Mouse (Mus musculus): ENCODE results near the gene Lrrc8b.

Gene Lrrc8b

DNA sequence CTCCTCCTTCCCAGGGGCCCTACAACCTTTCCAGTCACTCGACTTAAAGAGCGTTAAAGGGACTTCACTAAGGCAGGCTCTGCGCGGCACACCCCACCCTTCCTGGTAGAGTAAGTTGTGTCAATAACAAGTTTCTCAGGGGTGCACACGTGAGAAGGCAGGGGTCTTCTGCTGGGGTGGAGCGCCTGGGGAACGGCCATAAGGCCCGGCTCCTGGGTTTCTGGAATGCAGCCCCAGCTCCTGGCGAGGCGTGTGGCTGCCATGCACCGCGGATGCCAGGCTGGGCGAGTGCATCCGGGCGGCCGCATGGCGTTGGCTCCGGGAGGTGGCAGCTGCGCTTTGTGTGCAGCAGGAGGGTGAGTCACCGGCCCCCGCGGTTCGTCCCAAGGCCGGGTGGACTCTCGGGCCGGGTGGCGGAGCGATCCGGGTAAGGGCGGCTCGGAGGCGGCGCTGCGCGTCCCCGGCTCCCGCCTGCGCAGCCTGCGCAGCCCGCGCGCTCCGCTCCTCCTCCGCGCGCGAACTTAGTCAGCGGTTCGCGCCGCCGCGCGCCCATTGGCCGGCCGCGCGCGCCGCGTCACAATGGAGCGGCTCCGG lies at the start of gene Lrrc8b:
Lrrc8b (plus strand) TSS at position 578 of the 594 bp plus-strand sequence.
- peak; percentile 89 for DNase-seq (ENCODE audit: low spot score)

DNA sequence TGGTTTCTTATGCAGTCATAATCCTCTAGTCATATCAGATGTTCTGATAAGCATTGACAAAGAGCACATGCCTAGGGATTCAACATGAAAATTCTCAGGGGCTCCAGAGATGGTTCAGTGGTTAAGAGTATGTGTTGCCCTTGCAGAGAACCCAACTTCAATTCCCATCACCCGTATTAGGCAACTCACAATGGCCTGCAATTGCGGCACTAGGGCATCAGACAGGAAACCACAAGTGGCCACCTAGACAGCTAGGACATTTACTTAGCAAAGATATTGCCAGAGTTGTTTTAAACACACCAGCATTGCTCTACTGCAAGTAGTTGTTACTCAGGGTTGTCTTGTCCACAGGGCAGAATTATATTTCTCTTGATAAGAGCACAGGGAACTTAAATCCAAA lies 34.1 kb upstream of the Lrrc8b start:
- DNase-seq (ENCODE audit: low spot score), result no peak

DNA sequence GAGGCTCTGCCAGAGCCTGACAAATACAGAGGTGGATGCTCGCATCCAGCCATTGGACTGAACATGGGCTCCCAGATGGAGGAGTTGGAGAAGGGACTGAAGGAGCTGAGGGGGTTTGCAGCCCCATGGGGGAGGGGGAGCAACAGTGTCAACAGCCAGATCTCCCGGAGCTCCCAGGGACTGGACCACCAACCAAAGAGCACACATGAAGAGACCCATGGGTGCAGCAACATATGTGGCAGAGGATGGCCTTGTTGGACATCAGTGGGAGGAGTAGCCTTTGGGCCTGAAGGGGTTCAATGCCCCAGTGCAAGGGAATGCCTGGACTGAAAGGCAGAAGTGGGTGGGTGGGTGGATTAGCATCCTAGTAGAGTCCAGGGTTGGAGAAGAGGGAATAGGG lies 25.2 kb upstream of the Lrrc8b start:
- DNase-seq (ENCODE audit: low spot score), result no peak

DNA sequence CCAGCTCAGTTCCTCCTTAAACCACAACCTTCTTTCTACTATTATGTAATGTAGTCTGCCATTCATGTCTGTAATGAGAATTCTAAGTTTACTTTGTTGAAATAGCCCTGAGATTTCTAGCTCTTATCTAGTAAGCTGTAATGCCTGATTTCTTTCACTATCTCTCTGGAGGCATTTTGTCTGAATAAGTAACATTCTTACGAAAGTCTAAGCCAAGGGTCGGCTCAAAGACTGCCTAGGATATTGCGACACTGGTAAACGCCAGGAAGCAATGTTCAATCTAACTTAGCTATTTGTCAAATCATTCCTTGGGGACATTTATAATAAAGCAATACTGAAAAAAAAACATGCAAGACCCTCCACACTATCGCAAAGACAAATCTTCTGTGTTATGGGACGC lies 21.8 kb upstream of the Lrrc8b start:
- DNase-seq (ENCODE audit: low spot score), result no peak

DNA sequence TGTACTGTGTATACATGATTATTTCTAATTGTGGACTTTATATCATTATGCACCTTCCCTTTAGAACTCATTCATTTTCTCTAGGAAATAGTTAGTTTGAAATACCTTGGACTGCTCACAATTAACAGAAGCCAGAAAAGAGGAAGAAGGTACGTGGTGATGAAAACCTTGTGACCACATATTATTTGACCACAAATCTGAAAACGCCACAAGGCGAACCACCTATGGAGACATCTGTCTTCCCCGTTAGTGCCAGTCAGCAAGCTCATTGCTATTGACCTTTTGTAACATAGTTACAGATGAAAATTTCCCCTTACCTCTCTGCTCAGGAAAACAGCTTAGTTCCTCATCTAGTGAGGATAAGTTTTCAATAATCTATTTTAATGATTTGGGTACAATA lies 20.4 kb upstream of the Lrrc8b start:
- no peak for DNase-seq (ENCODE audit: low spot score)

DNA sequence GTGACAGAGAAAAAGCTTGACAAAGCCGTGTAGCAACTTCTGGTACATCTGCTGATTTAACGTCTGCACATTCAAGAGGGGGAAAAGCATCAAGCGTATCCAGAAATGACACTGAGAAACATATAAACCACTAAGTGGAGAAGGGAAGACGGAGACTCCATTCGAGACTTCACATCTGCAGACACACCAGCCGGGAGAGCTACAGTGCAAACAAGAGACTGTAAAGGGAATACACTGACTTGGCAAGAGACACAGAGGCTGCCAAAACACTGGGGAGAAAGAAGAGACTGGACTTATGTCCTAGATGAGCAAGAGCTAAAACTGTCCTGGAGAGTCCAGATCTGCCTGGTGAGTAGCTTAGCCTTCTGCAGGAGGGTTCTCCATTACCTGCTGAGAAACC lies 16.6 kb upstream of the Lrrc8b start:
- DNase-seq (ENCODE audit: low spot score), result no peak

DNA sequence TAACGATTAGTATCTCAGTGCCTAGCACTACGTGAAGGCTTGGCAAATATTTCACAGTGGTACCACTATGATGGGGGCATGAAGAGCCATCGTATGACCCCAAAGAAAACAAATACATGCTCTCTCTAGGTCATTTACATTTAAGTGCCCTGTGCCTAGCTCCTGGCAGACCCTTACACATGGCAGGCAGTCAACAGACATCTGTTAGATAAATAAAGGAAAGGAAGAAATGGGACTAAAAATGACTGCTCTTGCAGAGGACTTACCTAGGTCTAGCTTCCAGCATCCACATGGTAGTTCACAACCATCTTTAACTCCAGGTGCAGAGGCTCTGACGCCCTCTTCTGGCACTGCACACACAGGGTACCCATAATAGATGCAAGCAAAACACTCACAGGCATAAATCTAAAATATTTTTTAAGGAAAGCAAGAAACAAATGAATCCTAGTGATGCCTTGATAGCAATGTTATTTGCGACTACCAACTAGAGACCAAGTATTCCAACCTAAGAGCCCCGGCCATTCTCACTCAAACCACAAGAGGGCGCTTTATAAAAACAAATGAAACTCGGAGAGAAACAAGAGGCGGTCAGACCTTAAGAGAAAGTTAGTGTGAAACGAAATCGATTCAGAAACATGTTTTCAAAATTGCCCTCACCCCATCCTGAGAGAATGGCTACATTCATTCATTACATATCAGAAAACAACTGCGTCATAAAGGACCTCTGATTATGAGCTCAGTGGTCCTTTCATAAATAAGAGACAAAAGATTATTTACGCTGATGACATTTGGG lies 15.7 kb upstream of the Lrrc8b start:
- no peak for DNase-seq (ENCODE audit: low spot score)

DNA sequence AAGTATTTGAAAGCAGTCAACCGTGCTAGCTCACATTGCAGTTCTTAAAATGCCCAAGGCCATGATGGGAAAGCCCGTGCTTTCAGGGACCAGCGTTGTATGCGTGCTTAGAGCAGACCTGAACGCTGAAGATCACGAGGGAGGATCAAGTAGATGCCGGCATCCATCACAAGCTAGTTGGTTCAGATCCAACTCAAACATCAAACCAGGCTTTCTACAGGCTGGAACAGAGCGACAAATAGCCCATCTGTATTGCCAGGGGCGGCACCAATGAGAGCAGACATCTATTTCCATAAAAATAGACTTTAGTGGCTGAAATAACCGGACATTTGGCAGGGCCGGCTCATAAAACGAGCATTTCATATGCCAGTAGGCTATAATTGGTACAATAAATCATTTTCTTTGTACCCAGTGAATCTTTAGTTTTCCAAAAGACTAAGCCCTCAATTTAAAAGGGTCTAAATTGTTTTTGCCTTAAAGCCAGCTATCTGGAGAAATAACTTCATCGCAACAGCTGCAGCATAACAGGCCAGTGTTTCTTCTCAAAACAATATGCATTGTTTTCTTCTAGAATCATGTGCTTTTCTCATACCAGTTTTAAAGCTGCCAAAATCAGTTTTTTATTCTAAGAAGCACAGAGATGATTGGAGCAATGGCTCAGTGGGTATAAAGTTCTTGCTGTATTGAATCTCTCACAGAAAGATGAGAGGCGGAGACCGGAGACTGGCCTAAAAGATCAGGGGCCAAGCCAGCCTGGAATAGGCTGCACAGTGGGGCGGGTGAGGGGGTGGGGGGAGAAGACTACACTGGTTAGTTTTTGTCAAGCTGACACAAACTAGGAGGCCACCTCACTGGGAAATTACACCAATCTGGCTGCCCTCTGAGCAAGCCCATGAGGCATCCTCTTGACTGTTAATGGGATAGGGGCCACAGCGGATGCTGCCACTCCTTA lies 14.9 kb upstream of the Lrrc8b start:
- DNase-seq (ENCODE audit: low spot score), result no peak

DNA sequence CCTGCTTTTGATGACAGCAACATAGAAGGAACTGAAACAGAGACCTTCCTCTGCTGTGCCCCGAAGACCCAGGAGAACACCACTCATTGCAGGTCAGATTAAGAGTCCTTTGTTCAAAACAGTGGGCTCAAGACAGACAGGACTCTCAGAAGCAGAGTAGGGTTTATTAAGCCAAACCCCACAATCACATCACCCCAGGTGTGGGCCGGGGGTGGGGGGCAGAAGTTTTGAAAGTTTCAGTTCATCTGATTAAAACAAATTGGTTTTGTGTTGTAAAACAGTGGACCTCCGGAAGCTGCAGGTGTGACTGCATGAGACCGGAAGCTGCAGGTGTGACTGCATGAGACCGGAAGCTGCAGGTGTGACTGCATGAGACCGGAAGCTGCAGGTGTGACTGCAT lies 14.0 kb upstream of the Lrrc8b start:
- no peak for DNase-seq (ENCODE audit: low spot score)

DNA sequence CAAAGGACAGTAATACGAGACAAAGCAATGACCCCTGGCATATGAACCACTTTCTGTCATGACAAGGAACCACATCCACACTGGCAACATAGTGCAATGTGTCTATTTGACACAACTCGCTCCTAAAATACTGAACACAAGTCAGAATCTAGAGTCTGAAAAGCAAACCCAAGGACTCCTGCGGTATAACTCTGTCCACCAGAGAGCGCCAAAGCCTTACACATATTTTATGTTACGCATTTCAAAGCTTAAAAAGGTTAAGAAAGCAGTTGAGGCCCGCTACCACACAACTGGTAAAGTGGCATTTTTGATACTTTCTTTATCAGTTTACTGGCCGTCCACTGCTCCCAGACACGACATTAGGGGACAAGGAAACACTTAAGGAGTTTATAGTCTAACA lies 10.6 kb upstream of the Lrrc8b start:
- no peak for DNase-seq (ENCODE audit: low spot score)

DNA sequence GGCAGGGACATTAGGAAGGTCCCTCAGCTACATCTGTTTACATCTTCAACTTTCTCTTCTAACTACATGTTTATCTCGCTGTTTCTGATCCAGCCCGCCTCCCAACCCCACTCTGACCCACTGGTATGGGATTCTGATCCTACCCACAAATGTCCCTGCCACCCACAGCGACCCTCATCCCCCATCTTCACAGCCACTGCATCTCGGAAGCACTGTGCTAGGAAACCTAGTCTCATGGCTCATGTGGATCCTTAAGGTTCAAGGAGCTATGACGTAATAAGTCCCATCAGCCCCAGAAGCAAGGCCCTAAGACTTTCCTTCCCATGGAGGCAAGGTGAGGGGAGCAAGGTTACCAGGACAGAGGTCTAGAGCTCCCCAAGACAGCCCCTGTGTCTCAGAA lies 7.9 kb upstream of the Lrrc8b start:
- DNase-seq (ENCODE audit: low spot score), result no peak

DNA sequence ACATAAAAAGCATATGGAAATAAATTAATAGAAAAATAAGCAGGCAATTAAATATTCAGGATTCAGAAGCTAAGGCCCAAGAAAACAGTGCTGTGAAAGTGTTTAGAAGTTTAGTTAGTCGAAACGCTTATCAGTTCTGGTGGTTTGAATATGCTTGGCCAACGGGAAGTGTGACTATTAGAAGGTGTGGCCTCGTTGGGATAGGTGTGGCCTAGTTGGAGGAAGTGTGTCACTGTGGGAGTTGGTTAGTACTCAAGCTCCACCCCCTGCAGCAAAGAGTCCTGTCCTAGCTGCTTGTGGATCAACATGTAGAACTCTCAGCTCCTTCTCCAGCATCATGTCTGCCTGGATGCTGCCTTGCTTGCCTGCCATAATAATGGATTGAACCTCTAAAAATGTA lies 6.5 kb upstream of the Lrrc8b start:
- DNase-seq (ENCODE audit: low spot score), result no peak

DNA sequence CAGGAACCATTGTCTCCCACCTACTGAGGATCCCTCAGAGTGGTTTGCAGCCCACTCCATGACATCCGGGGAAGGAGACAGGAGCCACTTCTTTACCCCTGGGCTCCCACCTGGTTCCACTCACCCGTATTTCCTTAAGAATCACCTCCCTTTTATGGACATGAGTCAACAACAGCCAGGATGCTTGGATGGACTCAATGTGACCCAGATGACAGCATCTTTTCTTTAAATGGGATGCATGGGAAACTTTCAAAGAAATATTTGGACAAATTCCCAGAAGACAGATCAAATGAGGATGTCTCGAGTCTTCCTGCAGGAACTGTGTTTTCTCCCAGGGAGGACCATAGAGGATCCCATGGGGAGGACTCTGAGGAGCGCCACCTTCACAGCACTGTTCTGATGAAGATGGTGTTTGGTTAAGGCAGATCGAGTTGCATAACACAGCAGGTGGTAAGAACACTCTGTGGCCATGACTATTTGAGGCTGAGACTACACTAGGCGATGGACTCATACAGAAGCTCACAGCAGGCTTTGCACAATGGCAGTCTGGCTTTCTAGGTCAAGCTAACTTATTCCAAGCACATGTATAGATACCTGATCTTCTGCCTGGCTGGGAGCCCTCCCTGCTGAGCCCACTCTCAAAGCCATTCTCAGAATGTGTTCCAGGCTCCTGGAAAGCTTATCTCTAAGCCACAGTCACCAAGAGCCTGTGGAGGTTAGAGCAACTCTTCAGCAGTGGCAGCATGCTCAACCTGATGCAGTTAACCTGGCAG lies 4.9 kb upstream of the Lrrc8b start:
- DNase-seq (ENCODE audit: low spot score), result no peak

DNA sequence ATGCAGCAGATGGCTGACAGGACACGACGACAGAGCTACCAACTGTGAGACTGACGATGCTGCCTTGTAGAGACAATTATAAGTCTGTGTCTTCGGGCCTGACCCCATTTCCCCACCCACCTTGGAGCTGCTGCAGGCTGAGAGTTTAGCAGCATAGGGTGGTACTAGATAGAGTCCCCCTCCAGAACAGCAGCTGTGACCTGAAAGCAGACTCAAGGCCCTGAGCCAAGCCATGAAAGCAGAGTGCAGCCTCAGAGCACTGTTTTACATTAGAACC lies 4.3 kb upstream of the Lrrc8b start:
- DNase-seq (ENCODE audit: low spot score), result no peak

DNA sequence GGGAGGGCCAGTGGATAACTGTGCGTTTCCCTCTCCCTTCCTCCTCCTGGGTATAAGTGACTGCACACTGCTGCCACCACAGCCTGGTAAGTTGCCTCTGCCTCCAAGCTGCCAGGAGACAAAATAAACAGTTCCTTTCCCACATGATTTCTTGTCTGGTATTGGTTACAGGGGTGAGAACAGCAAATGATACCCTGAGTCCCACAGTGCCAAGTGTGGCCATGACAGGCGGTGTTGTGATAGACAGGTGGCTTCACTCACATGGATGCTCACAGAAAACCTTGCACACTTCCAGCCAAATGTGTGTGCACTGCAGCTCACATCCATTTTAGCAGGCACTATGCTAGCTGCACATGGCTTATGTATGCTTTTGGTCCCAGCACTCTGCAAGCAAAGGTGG lies 3.8 kb upstream of the Lrrc8b start:
- no peak for DNase-seq (ENCODE audit: low spot score)

DNA sequence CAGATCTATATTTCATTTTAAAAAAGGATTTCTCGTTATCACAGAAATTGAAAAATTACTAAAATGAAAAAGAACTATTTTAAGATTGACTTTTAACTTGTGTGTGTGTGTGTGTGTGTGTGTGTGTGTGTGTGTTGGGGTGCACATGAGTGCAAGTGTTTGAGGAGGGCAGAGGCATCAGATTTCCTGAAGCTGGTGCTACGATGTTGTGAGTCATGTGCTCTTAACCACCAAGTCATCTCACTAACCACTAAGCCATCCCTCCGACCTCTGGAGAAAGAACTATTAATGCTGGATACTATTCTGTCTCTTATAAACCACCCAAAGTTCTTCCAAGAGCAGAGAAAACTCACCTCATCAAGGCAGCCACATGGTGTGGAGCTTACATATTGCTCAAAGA lies 2.9 kb upstream of the Lrrc8b start:
- DNase-seq (ENCODE audit: low spot score), result no peak

DNA sequence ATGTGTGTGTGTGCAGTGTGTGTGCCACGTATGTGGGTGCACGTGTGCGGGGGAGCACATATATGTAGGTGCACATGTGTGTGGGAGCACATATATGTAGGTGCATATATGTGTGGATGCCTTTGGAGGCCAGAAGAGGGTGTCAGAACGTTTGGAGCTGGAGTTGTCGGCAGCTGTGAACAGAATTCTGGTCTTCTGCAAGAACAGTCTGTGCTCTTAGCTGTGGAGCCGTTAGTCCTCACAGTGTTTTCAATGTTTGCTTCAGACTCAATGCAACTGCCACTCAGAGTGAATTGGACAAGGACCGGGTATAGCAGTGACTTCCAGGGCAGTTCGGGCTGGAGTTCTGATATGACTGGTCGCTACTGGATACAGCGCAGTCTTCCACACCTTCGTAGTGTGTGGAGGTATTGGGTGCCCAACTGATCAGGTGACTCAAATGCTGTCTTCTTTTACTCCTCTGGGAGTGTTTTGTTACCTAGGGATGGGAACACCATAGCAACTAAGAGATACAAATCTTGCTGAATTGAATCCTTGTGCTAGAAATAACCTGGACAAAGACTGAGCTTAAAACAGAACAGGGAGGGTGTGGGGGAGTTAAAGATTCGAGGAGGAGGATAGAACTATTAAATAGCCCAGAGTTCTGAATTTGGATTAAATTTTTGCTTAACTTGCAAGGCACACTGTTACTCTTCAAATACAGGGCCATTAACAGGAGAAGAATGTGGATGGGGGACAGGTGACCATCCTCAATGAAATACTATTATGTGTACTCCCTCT lies 1.0 kb upstream of the Lrrc8b start:
- no peak for DNase-seq (ENCODE audit: low spot score)

DNA sequence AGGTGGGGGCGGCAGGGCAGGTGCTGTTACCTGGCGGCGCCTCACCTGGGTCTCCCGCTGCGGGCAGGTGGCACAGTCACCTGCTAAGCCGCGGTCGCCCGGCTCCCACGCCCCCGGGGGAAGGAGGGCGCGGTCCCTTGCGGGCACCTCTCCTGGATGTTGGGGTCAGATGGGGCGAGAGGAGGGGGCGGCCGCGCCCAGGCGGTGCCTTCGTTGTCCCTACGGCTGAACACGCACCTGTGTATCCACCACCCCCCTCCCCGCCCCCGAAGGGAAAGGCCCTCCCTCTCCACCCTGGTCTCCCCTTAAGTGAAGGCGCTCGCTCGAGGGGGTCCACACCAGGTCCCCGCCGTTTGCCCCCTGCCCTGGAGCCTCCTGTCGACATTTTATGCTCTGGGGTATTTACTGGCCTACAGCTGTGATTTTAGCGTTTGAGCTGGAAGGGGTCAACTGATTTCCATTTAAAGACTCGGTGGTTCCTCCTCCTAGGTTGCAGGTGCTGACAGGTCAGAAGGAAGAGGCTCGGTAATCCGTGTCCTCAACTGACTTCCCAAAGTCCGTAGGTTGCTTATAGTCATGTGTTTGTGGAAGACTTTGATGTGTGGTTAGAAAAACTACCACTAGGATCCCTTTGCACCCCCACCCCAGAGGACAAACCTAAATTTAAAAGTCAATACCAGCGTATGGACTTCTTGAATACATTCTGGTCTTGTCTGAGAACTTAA lies 538 bp downstream of the Lrrc8b start:
- no peak for DNase-seq (ENCODE audit: low spot score)

DNA sequence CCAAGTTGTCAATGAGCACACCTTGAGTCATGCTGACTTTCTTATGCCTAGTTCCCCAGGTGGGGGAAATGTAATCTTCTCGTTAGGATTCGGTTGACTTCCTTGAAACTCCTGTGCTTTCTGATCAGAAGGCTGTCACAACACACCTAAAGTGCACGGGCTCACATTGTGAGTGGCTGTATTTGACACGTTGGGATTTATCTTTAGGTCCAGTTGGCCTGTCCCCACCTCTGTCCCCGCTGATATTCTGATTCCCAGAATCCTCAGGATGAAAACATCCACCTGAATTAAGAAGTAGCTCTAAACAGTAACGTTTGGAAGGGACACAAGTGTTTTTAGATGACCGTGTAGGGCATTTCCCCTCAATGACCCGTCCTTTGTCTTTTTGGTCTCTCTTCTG lies 1.6 kb downstream of the Lrrc8b start:
- DNase-seq (ENCODE audit: low spot score), result no peak

DNA sequence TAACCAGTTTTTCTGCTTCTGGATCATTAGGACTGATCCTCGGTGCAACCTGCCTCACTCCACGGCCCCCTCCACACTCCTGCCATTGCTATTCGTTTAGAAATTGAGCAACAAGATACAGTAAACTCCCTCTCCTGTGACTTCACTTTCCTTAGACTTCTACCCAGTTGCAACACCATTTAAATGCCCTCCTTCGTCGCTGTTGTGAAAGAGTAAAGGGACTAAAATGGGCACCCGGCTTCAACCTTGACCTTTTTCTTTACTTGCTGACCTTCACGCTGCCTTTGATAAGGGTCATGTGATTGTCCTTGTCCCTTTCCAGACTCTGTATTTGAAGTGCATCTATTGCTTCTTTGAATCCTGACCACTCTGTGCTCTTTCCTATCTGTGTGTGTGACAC lies 2.8 kb downstream of the Lrrc8b start:
- no peak for DNase-seq (ENCODE audit: low spot score)

DNA sequence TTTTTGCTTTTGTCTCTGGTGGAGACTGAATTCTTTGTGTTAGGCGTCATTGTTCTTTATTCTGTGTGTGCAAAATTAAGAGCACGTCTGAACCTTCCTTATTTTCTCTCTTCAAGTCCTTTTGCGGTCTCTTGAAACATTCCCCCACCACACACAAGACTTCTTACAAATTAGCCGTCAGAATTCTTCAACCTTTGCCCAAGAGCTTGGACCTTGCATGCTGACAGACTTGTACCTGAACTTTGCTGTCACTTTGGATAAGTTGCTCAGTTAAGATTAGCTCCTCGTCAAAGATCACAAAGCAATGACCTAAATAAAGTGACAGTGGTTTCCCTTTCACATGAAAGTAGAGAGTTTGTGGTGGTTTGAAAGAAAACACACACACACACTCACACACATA lies 3.3 kb downstream of the Lrrc8b start:
- no peak for DNase-seq (ENCODE audit: low spot score)

Measured in ovary, adult 18-20 months (tissue).